Mouse (Mus musculus) midbrain, embryonic 12.5 days (tissue): Measurements from ENCODE around the gene Prkag1. TPM values are rescaled to one million over a fixed set of nuclear protein-coding genes. Genes with fewer than 3 reads are reported as not detected.

ENCODE experiments used
- ATAC-seq: fragments of 200-750 bp; cut with Nextera tagmentation; 2 replicates; pipeline ENCODE4 v1.8.0; 2017; ENCODE audit warnings: low read depth, moderate TSS enrichment, moderate library complexity; ENCODE audit not compliant: low FRiP score
- H3K27ac ChIP-seq: fragments of 300-500 bp; sonication (generic); replicated peaks from 2 replicates; pipeline ENCODE4 v1.5.1; 2016; ENCODE audit warnings: mild to moderate bottlenecking
- H3K27me3 ChIP-seq: fragments of 300-500 bp; sonication (generic); 2 replicates; pipeline ENCODE4 v1.6.1; 2016; ENCODE audit warnings: mild to moderate bottlenecking
- H3K36me3 ChIP-seq: fragments of 300-500 bp; sonication (generic); 2 replicates; pipeline ENCODE4 v1.6.1; 2016
- H3K4me1 ChIP-seq: fragments of 300-500 bp; sonication (generic); 2 replicates; pipeline ENCODE4 v1.6.1; 2016
- H3K4me2 ChIP-seq: fragments of 300-500 bp; sonication (generic); replicated peaks from 2 replicates; pipeline ENCODE4 v1.6.1; 2016; ENCODE audit warnings: mild to moderate bottlenecking, moderate library complexity
- H3K4me3 ChIP-seq: fragments of 300-500 bp; sonication (generic); 2 replicates; pipeline ENCODE4 v1.5.1; 2016; ENCODE audit warnings: mild to moderate bottlenecking
- H3K9ac ChIP-seq: fragments of 300-500 bp; sonication (generic); replicated peaks from 2 replicates; pipeline ENCODE4 v1.6.1; 2016; ENCODE audit warnings: mild to moderate bottlenecking, moderate library complexity
- H3K9me3 ChIP-seq: fragments of 300-500 bp; sonication (generic); 2 replicates; pipeline ENCODE4 v1.6.1; 2016; ENCODE audit warnings: mild to moderate bottlenecking
- WGBS: fragments of 180-500 bp; shearing (Covaris S2); methylation state at CpG from one replicate; pipeline ENCODE4 v1.1.7; 2016; 5-methylcytosine and 5-hydroxymethylcytosine counted together
- polyA plus RNA-seq: library from polyadenylated mRNA; unstranded; fragments of >200 nt; fragmentation: Nextera tagmentation; extraction: Ambion mirVana; gene quantifications from 2 replicates; pipeline ENCODE4 v1.2.1, GENCODE M21; 2016

Prkag1 gene
- polyA plus RNA-seq, 1 experiment from 2014 or later, result 83.1 TPM

GRCm38 (mm10) chr15:98849956-98850600, 18.8 kb upstream of the Prkag1 start:
- Histone ChIP-seq H3K4me1 (no peaks in the 10 kb centered on the region), H3K4me3 (no peak overlapping the region), H3K27me3 (no peaks in the 10 kb centered on the region), H3K27ac (no peak overlapping the region), H3K9me3 (no peaks in the 10 kb centered on the region), H3K36me3 (peaks cover 100% of the 10 kb centered on the region), H3K4me2 (no peak overlapping the region), H3K9ac (no peak overlapping the region)
- no peak for ATAC-seq
- 92% methylated on average over 16 of the region's 16 CpGs for WGBS

- H3K4me1 ChIP-seq, result no peaks in the 10 kb centered on the region
- H3K9me3 ChIP-seq, result no peaks in the 10 kb centered on the region
- no peak for ATAC-seq
- H3K9ac ChIP-seq, result no peak overlapping the region
- 95% methylated on average over 11 of the region's 11 CpGs for WGBS
- H3K4me2 ChIP-seq, result no peak overlapping the region
- no peaks in the 10 kb centered on the region for H3K27me3 ChIP-seq
- peaks cover 100% of the 10 kb centered on the region for H3K36me3 ChIP-seq
- no peak overlapping the region for H3K4me3 ChIP-seq
- H3K27ac ChIP-seq, result no peak overlapping the region
Observed at GRCm38 (mm10) chr15:98849165-98849564, 17.8 kb upstream of the Prkag1 start.

- WGBS, result 89% methylated on average over 8 of the region's 8 CpGs
- no peaks in the 10 kb centered on the region for H3K9me3 ChIP-seq
- ATAC-seq, result no peak
Observed at GRCm38 (mm10) chr15:98846140-98846539, 14.8 kb upstream of the Prkag1 start.

GRCm38 (mm10) chr15:98845149-98845548, 13.8 kb upstream of the Prkag1 start:
- Histone ChIP-seq H3K27ac (no peak overlapping the region), H3K4me1 (no peaks in the 10 kb centered on the region), H3K9ac (no peak overlapping the region), H3K4me2 (no peak overlapping the region), H3K27me3 (no peaks in the 10 kb centered on the region), H3K4me3 (no peak overlapping the region), H3K36me3 (peaks cover 100% of the 10 kb centered on the region), H3K9me3 (no peaks in the 10 kb centered on the region)
- ATAC-seq, result no peak
- WGBS, result 90% methylated on average over 2 of the region's 2 CpGs

More at GRCm38 (mm10) chr15:98846140-98846539, 14.8 kb upstream of the Prkag1 start:
- no peak overlapping the region for H3K27ac ChIP-seq
- peaks cover 100% of the 10 kb centered on the region for H3K36me3 ChIP-seq
- no peak overlapping the region for H3K9ac ChIP-seq
- H3K4me1 ChIP-seq, result no peaks in the 10 kb centered on the region
- no peaks in the 10 kb centered on the region for H3K27me3 ChIP-seq
- H3K4me2 ChIP-seq, result no peak overlapping the region
- no peak overlapping the region for H3K4me3 ChIP-seq

GRCm38 (mm10) chr15:98843595-98844223, 12.4 kb upstream of the Prkag1 start:
- H3K9me3 ChIP-seq, result no peaks in the 10 kb centered on the region
- H3K27ac ChIP-seq, result no peak overlapping the region
- no peak overlapping the region for H3K4me3 ChIP-seq
- no peaks in the 10 kb centered on the region for H3K27me3 ChIP-seq
- no peak overlapping the region for H3K4me2 ChIP-seq
- WGBS, result 93% methylated on average over 11 of the region's 11 CpGs
- no peaks in the 10 kb centered on the region for H3K4me1 ChIP-seq
- no peak overlapping the region for H3K9ac ChIP-seq
- ATAC-seq, result no peak
- peaks cover 100% of the 10 kb centered on the region for H3K36me3 ChIP-seq

GRCm38 (mm10) chr15:98839671-98840585, 8.6 kb upstream of the Prkag1 start:
- Histone ChIP-seq H3K4me1 (no peaks in the 10 kb centered on the region), H3K4me2 (no peak overlapping the region), H3K9me3 (no peaks in the 10 kb centered on the region), H3K27me3 (no peaks in the 10 kb centered on the region), H3K9ac (no peak overlapping the region), H3K4me3 (no peak overlapping the region), H3K27ac (no peak overlapping the region), H3K36me3 (peaks cover 100% of the 10 kb centered on the region)
- ATAC-seq, result no peak
- 96% methylated on average over 30 of the region's 30 CpGs for WGBS

- peaks cover 100% of the 10 kb centered on the region for H3K36me3 ChIP-seq
- 95% methylated on average over 14 of the region's 14 CpGs for WGBS
- no peaks in the 10 kb centered on the region for H3K9me3 ChIP-seq
- H3K4me1 ChIP-seq, result no peaks in the 10 kb centered on the region
- ATAC-seq, result no peak
- no peak overlapping the region for H3K4me3 ChIP-seq
- H3K27me3 ChIP-seq, result no peaks in the 10 kb centered on the region
- no peak overlapping the region for H3K27ac ChIP-seq
- H3K9ac ChIP-seq, result no peak overlapping the region
- no peak overlapping the region for H3K4me2 ChIP-seq
Observed at GRCm38 (mm10) chr15:98839161-98839560, 7.8 kb upstream of the Prkag1 start.

- Histone ChIP-seq H3K9ac (no peak overlapping the region), H3K27me3 (no peaks in the 10 kb centered on the region), H3K4me1 (no peaks in the 10 kb centered on the region), H3K9me3 (no peaks in the 10 kb centered on the region), H3K4me2 (no peak overlapping the region), H3K36me3 (peaks cover 98% of the 10 kb centered on the region), H3K27ac (no peak overlapping the region), H3K4me3 (no peak overlapping the region)
- ATAC-seq, result no peak
- WGBS, result 77% methylated on average over 4 of the region's 4 CpGs
Observed at GRCm38 (mm10) chr15:98837743-98838103, 6.4 kb upstream of the Prkag1 start.

- Histone ChIP-seq H3K27ac (no peak overlapping the region), H3K4me1 (no peaks in the 10 kb centered on the region; the same call in 1 of the 2 replicates), H3K4me3 (no peak overlapping the region), H3K27me3 (no peaks in the 10 kb centered on the region), H3K4me2 (no peak overlapping the region), H3K9me3 (no peaks in the 10 kb centered on the region), H3K9ac (no peak overlapping the region), H3K36me3 (peaks cover 92% of the 10 kb centered on the region)
- ATAC-seq, result no peak
- WGBS, result 94% methylated on average over 21 of the region's 21 CpGs
Observed at GRCm38 (mm10) chr15:98837006-98837742, 5.9 kb upstream of the Prkag1 start.

- Histone ChIP-seq H3K27me3 (no peaks in the 10 kb centered on the region), H3K9ac (no peak overlapping the region), H3K4me2 (no peak overlapping the region), H3K4me1 (peaks cover 3% of the 10 kb centered on the region), H3K27ac (no peak overlapping the region), H3K4me3 (no peak overlapping the region), H3K9me3 (no peaks in the 10 kb centered on the region), H3K36me3 (peaks cover 74% of the 10 kb centered on the region)
- no peak for ATAC-seq
- 95% methylated on average over 14 of the region's 14 CpGs for WGBS
Observed at GRCm38 (mm10) chr15:98835291-98835690, 4.0 kb upstream of the Prkag1 start.

GRCm38 (mm10) chr15:98834059-98834458, 2.7 kb upstream of the Prkag1 start:
- H3K27ac ChIP-seq, result no peak overlapping the region
- no peaks in the 10 kb centered on the region for H3K27me3 ChIP-seq
- peaks cover 61% of the 10 kb centered on the region for H3K36me3 ChIP-seq
- H3K9ac ChIP-seq, result no peak overlapping the region
- H3K4me1 ChIP-seq, result peaks cover 9% of the 10 kb centered on the region
- no peaks in the 10 kb centered on the region for H3K9me3 ChIP-seq
- ATAC-seq, result no peak
- H3K4me3 ChIP-seq, result no peak overlapping the region
- no peak overlapping the region for H3K4me2 ChIP-seq
- WGBS, result 82% methylated on average over 13 of the region's 13 CpGs
